Mouse (Mus musculus): Measurements from ENCODE around the gene Rftn1.

- TF ChIP-seq CTCF (IDR thresholded peaks at IDR 0.05; ENCODE audit: extremely low read depth, insufficient read depth, insufficient read length, insufficient replicate concordance), result no peak
- TF ChIP-seq POLR2A (IDR thresholded peaks at IDR 0.05; ENCODE audit: low read depth, low read length), result no peak
Observed at GRCm38 (mm10) chr17:50001754-50002153, 188.7 kb downstream of the Rftn1 start.

Measured in spleen, adult 2 months (tissue).